Mouse (Mus musculus) kidney, adult 2 months (tissue): ENCODE measurements at regions not wholly inside any gene's neighbourhood (a gene's known extent, or its start where the extent isn't known, plus 50 kb on each side); places are given as distances from the start of the nearest gene placed in this dataset.

Experiments used
- DNase-seq: peaks from one replicate; pipeline ENCODE4 v3.0.0; 2021
- H3K27ac ChIP-seq: fragments of 200-500 bp; 2 replicates; pipeline ENCODE4 v1.5.1; 2012; ENCODE audit warnings: low read depth, low read length, control low read depth, inconsistent platforms; ENCODE audit not compliant: insufficient read depth
- H3K27me3 ChIP-seq: fragments of 200-500 bp; replicated peaks from 2 replicates; pipeline ENCODE4 v1.6.1; 2012; ENCODE audit warnings: mild to moderate bottlenecking, moderate library complexity, low read length, inconsistent platforms; ENCODE audit not compliant: control insufficient read depth, insufficient read depth
- H3K36me3 ChIP-seq: fragments of 200-500 bp; 2 replicates; pipeline ENCODE4 v1.6.1; 2012; ENCODE audit warnings: mild to moderate bottlenecking, moderate library complexity, low read length, inconsistent platforms; ENCODE audit not compliant: control insufficient read depth, insufficient read depth
- H3K4me1 ChIP-seq: fragments of 200-500 bp; 2 replicates; pipeline ENCODE4 v1.6.1; 2011; ENCODE audit warnings: low read length; ENCODE audit not compliant: control insufficient read depth, insufficient read depth
- H3K4me3 ChIP-seq: fragments of 200-500 bp; 2 replicates; pipeline ENCODE4 v1.5.1; 2011; ENCODE audit warnings: mild to moderate bottlenecking, low read depth, low read length, control low read depth; ENCODE audit not compliant: insufficient read depth
- CTCF ChIP-seq: fragments of 200-500 bp; conservative IDR thresholded peaks from 2 replicates; pipeline ENCODE4 v1.5.1; 2011; ENCODE audit warnings: low read depth, mild to moderate bottlenecking, control low read depth, low read length, moderate library complexity, mixed read lengths; ENCODE audit not compliant: insufficient read depth, insufficient read length
- POLR2A ChIP-seq: fragments of 200-500 bp; IDR thresholded peaks from one replicate; pipeline ENCODE4 v1.6.1; 2011; ENCODE audit warnings: low read depth, low read length, control low read depth
- WGBS: fragments of 180-500 bp; shearing (Covaris S2); methylation state at CpG from one replicate; pipeline ENCODE4 v1.1.7; 2018; 5-methylcytosine and 5-hydroxymethylcytosine counted together

DNA sequence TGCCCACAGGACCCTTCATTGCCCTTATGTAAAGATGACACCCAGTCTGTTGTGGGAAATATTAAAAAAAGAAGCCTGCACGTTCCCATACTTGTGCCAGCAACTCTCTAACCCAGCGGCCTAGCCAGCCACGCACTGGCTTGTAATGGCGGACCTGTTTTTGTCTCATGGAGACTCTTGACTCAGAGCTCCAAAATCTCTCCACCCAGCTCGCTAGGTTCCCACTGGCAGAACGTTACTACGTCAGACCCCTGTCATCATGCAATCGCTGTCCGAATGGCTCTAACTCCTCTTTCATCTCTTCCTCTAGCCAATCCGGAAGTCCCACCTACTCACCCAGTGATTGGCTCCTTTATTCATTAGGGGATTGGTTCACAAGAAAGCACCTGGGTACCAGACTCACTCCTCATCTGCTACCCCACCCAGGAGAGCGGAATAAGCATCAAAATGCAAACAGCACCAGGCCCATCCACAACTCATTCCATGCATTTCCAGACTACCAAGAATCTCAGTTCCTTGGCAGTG lies 159.2 kb upstream of the Fn1 start:
- H3K4me1 ChIP-seq = no peaks in the 10 kb centered on the region
- 94% methylated on average over 11 of the region's 11 CpGs for WGBS
- no peaks in the 10 kb centered on the region for H3K27me3 ChIP-seq
- DNase-seq = no peak
- H3K4me3 ChIP-seq = no peak overlapping the region
- no peaks in the 10 kb centered on the region for H3K36me3 ChIP-seq
- TF ChIP-seq POLR2A = no peak
- TF ChIP-seq CTCF = no peak
- H3K27ac ChIP-seq = no peak overlapping the region

DNA sequence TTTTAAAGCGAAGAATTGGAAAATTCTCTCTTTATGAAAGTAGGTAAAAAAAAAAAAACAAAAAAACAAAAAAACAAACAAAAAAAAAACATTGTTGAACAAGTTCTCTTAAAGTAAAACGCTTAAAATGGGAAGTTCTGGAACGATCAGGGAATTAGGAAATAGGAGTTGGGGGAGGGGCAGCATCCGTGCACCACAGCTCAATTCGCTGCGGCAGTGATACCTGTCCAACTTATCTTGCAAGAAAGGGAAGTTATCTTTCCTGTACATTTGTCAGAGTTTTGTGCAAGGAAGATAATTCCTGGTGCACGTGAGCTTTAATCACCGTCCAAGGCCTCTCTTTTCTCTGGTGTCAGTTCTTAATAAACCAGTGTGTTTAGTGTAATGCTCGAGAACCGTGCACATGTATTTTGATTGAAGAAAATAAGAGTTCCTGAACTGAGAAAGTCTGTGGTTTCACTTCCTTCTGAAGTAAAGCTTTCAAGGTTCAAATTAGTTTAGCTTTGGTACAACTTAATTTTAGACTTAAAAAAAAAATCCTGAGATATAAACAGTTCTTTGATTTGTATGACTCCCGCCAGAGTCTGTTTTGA lies 158.3 kb upstream of the Fn1 start:
- Histone ChIP-seq H3K27me3 (no peaks in the 10 kb centered on the region), H3K27ac (no peak overlapping the region), H3K4me1 (no peaks in the 10 kb centered on the region), H3K4me3 (no peak overlapping the region), H3K36me3 (no peaks in the 10 kb centered on the region)
- DNase-seq = no peak
- TF ChIP-seq CTCF = no peak
- TF ChIP-seq POLR2A = no peak
- WGBS = 89% methylated on average over 11 of the region's 11 CpGs

DNA sequence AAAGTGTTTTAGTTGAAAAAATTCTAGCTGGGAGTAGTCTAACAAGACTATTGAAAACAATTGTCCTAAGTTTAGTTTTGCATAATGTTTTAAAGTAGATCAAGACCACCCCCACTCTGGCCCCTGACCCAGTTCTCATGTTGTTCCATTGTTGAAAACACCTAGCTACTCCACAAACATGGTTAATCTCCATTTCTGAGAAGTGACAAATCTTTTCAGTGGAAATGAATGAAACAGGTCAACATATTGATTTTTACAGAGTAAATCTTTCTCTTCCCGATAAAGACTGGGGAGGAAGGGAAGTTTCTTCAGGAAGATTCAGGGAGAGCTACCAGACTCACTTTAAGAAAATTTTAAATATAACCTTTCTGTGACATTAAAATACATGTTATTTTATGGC lies 155.0 kb upstream of the Fn1 start:
- no peak for DNase-seq
- WGBS = 82% methylated on average over 1 of the region's 1 CpGs
- no peaks in the 10 kb centered on the region for H3K27me3 ChIP-seq
- H3K4me1 ChIP-seq = no peaks in the 10 kb centered on the region
- H3K4me3 ChIP-seq = no peak overlapping the region
- no peak overlapping the region for H3K27ac ChIP-seq
- TF ChIP-seq POLR2A (no peak), CTCF (no peak)
- no peaks in the 10 kb centered on the region for H3K36me3 ChIP-seq

DNA sequence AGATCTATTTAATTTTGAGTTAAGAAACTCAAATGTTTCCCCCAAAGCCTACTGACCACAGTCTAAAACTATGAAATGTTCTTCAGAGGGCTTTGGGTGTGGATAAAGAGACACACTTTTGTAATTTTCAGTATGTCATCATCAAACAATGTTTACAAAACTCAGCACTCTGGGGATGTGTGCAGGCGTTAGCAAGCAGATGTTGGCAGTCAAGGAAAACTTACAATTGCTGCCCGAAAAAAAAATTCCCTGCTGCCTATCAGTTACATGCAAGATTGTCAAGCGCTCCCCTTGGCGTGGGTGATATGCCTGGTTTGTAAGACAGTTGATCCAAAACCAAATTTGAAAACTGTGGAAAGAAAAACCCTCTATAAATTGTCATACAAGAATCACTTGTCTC lies 154.6 kb upstream of the Fn1 start:
- TF ChIP-seq POLR2A = no peak
- no peak for TF ChIP-seq CTCF
- no peaks in the 10 kb centered on the region for H3K27me3 ChIP-seq
- H3K27ac ChIP-seq = no peak overlapping the region
- H3K36me3 ChIP-seq = no peaks in the 10 kb centered on the region
- WGBS = 46% methylated on average over 4 of the region's 4 CpGs
- H3K4me1 ChIP-seq = no peaks in the 10 kb centered on the region
- H3K4me3 ChIP-seq = no peak overlapping the region
- DNase-seq = no peak

DNA sequence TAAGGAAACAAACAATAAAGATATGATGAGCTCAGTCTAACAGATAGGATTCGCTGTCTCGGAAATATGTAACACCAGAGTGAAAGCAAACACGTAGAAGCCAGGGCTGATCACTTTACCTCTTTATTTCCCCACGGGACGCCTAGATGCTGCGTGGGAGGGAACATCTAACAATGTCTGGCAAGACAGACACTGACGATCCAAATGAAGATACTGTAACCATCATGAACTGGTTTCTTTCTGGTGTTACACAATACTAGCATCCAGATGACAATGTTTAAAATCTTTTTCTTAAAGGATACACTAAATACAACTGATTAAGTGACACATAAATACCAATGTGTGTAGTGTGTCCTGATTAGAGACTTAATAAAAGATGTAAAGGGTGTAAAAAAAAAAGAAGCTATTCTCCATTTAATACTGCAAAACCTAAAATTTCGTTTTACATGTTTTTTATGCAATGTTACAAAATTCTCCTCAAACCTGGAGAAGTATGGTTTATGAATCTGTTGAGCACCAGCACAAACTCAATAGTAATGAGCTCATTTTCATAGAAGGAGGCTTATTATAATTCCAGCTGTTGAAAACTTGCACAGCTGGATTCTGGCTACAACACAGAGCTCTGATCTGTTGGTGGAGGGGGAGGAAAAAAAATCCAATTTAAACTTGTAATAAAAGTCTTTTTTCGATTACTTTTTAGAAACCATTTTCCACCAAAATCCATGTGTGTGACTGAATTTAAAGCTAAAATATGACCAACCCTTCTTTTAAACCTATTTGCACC lies 148.5 kb upstream of the Fn1 start:
- H3K27me3 ChIP-seq = no peaks in the 10 kb centered on the region
- no peak for DNase-seq
- WGBS = 67% methylated on average over 9 of the region's 9 CpGs
- H3K4me1 ChIP-seq = no peaks in the 10 kb centered on the region
- no peaks in the 10 kb centered on the region for H3K36me3 ChIP-seq
- H3K27ac ChIP-seq = no peak overlapping the region
- no peak overlapping the region for H3K4me3 ChIP-seq
- no peak for TF ChIP-seq CTCF
- TF ChIP-seq POLR2A = no peak

DNA sequence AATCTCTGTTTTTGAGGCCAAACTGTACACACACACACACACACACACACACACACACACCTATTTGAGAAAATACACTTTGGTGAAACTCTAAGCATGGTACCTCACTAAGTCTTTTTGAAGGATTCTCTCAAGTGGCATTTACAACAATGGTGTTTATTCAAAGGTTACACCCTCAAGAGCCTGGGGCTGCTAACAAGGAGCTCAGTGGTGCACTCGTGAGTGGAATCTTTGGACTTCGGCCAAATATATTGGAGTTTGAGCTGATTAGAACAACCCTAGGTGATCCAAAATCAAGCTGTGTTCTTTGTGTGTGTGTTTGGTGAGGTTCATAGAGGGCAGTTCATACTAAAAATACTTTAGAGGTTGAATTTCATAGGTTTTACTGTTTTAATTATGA lies 147.6 kb upstream of the Fn1 start:
- Histone ChIP-seq H3K4me3 (no peak overlapping the region), H3K4me1 (no peaks in the 10 kb centered on the region), H3K27ac (no peak overlapping the region), H3K36me3 (no peaks in the 10 kb centered on the region), H3K27me3 (no peaks in the 10 kb centered on the region)
- TF ChIP-seq POLR2A (no peak), CTCF (no peak)
- peak; percentile 4 for DNase-seq
- 48% methylated on average over 2 of the region's 2 CpGs for WGBS

DNA sequence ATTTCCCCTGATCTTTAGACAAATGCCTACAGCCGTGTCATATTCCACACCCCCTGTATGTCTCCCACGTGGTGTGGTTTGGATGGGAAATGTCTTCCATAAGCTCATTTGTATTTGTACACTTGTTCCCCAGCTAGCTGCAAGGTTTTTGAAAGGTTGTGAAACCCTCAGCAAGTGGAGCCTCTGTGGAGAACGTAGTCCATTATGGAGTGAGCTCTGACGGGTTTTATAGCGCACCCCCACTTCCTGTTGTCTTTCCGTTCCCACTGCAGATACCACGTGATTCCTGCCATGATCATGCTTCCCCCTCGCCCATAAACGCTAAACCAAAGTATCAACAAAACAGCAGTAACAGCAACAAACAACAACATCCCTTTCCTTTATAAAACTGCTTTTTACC lies 145.6 kb upstream of the Fn1 start:
- no peaks in the 10 kb centered on the region for H3K27me3 ChIP-seq

More for the DNA sequence above, 145.6 kb upstream of the Fn1 start:
- 53% methylated on average over 9 of the region's 9 CpGs for WGBS
- no peaks in the 10 kb centered on the region for H3K4me1 ChIP-seq
- TF ChIP-seq CTCF (no peak), POLR2A (no peak)
- no peak overlapping the region for H3K27ac ChIP-seq
- no peak overlapping the region for H3K4me3 ChIP-seq
- DNase-seq = no peak
- no peaks in the 10 kb centered on the region for H3K36me3 ChIP-seq
